Mouse (Mus musculus): ENCODE measurements around the gene Olfr641. TPM values are rescaled to one million over a fixed set of nuclear protein-coding genes. Genes with fewer than 3 reads are reported as not detected.

Gene Olfr641
- polyA plus RNA-seq (2015; fragmentation: Nextera tagmentation; extraction: Ambion mirVana), result not detected in 2 replicates

DNA sequence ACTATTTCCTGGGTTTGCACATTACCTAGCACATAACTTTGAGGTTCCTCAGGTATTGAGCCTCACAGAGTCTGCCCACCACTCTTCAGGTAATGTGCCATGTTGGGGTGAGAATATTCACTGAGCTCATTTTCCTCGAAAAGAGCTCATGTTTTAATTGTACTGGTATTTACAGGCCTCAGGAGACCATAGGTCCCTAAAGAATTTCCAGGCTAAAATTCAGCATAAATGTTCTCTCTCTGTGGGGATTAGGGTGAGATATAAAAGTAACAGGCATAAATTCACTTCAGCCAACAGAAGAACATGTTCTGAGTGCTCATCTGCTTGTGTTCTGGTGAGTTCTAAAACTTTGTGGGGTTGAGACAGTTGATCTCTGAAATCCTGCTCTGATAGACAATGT is at the start of gene Olfr641:
TSS of gene Olfr641 (plus strand) at position 301 of the 400 bp plus-strand sequence.
- Histone ChIP-seq H3K9ac (replicated peaks; ENCODE audit: low read depth, low read length) (no peak within 1 kb of the TSS), H3K4me2 (ENCODE audit: low read length) (no peak within 1 kb of the TSS), H3K36me3 (ENCODE audit: control insufficient read depth, insufficient read depth) (no peaks in the 10 kb centered on the region), H3K27ac (ENCODE audit: low read length) (no peak within 1 kb of the TSS), H3K9me3 (ENCODE audit: control insufficient read depth, low read length) (peaks cover 2% of the 10 kb centered on the region; the same call in 1 of the 2 replicates), H3K27me3 (replicated peaks; ENCODE audit: control insufficient read depth, insufficient read depth, low read length) (no peaks in the 10 kb centered on the region), H3K4me3 (replicated peaks; ENCODE audit: low read length) (no peak within 1 kb of the TSS), H3K4me1 (replicated peaks; ENCODE audit: control insufficient read depth, insufficient read depth, low read length) (no peaks in the 10 kb centered on the region)
- ATAC-seq, result no peak
- WGBS, result 78% methylated on average over 1 of the region's 1 CpGs

DNA sequence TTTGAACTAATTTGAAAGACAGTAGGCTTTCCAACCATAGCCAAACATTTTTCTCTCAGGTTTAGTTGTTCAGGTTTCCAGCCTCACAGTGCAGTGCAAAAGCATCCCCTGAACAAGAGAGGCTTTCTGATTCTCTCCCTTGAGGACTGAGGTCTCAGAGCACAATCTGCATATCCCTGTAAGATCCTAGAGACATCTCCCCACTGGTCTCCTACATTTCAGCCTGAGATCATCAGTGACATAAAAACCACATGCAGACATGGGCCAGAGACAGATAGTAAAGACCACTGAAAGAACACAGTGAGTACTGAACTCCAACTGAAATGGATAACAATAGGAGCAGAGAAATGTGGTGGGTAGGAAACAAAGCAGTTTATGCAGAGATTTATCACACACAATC is 36.8 kb upstream of the Olfr641 start, which contains the start of gene Olfr638:
TSS of gene Olfr638 (plus strand) at position 301 of the 400 bp plus-strand sequence.
- Histone ChIP-seq H3K36me3 (ENCODE audit: control insufficient read depth, insufficient read depth) (no peaks in the 10 kb centered on the region), H3K27ac (ENCODE audit: low read length) (no peak within 1 kb of the TSS), H3K9ac (replicated peaks; ENCODE audit: low read depth, low read length) (no peak within 1 kb of the TSS), H3K4me2 (ENCODE audit: low read length) (no peak within 1 kb of the TSS), H3K4me1 (replicated peaks; ENCODE audit: control insufficient read depth, insufficient read depth, low read length) (no peaks in the 10 kb centered on the region), H3K27me3 (replicated peaks; ENCODE audit: control insufficient read depth, insufficient read depth, low read length) (no peaks in the 10 kb centered on the region), H3K9me3 (ENCODE audit: control insufficient read depth, low read length) (no peaks in the 10 kb centered on the region), H3K4me3 (replicated peaks; ENCODE audit: low read length) (no peak within 1 kb of the TSS)
- no peak for ATAC-seq

DNA sequence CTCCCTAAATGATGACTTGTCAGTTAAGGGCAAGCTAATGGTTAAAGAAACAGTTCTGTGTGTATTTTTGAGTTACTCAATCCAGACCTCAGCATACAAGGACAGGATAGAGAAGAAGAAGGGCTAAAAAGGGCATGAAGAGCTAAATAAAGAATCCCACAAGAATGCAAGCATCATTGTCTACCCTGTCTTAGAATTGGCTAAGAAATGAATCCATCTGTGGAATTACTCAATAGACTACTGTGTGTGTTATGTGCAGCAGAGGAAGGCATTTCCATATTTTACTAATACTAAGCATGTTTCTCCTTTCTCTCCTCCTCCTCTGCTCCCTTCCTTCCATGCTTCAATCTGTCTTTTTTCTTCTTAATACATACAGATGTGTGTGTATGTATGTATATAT is 36.1 kb upstream of the Olfr641 start:
- Histone ChIP-seq H3K4me2 (ENCODE audit: low read length) (no peak overlapping the region), H3K9ac (replicated peaks; ENCODE audit: low read depth, low read length) (no peak overlapping the region), H3K9me3 (ENCODE audit: control insufficient read depth, low read length) (no peaks in the 10 kb centered on the region), H3K4me3 (replicated peaks; ENCODE audit: low read length) (no peak overlapping the region), H3K36me3 (ENCODE audit: control insufficient read depth, insufficient read depth) (no peaks in the 10 kb centered on the region), H3K27me3 (replicated peaks; ENCODE audit: control insufficient read depth, insufficient read depth, low read length) (no peaks in the 10 kb centered on the region), H3K27ac (ENCODE audit: low read length) (no peak overlapping the region), H3K4me1 (replicated peaks; ENCODE audit: control insufficient read depth, insufficient read depth, low read length) (no peaks in the 10 kb centered on the region)
- ATAC-seq, result no peak

DNA sequence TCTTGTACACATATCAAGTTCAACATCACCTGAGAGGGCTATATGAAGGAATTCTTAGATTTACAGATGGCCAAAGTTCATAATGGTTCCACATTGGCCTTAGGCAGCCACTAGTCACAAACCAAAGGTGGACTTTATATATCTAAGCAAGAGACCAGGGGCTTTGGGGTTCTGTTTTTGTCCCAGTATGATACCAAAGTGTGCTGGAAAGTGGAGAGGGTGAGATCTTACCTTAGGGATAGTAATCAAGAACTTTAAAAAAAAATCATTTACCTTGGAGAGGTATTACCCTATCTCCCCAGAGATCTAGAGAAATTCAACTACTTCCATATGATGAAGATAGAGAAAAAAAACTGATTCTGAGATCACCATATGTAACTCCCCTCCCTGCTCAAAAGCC is 18.0 kb upstream of the Olfr641 start, which contains the start of gene Olfr639:
TSS of gene Olfr639 (minus strand) at position 101 of the 400 bp plus-strand sequence.
- Histone ChIP-seq H3K9ac (replicated peaks; ENCODE audit: low read depth, low read length) (no peak within 1 kb of the TSS), H3K36me3 (ENCODE audit: control insufficient read depth, insufficient read depth) (no peaks in the 10 kb centered on the region), H3K27ac (ENCODE audit: low read length) (no peak within 1 kb of the TSS), H3K27me3 (replicated peaks; ENCODE audit: control insufficient read depth, insufficient read depth, low read length) (no peaks in the 10 kb centered on the region), H3K4me3 (replicated peaks; ENCODE audit: low read length) (no peak within 1 kb of the TSS), H3K4me1 (replicated peaks; ENCODE audit: control insufficient read depth, insufficient read depth, low read length) (no peaks in the 10 kb centered on the region), H3K4me2 (ENCODE audit: low read length) (no peak within 1 kb of the TSS), H3K9me3 (ENCODE audit: control insufficient read depth, low read length) (no peaks in the 10 kb centered on the region)
- ATAC-seq, result no peak

DNA sequence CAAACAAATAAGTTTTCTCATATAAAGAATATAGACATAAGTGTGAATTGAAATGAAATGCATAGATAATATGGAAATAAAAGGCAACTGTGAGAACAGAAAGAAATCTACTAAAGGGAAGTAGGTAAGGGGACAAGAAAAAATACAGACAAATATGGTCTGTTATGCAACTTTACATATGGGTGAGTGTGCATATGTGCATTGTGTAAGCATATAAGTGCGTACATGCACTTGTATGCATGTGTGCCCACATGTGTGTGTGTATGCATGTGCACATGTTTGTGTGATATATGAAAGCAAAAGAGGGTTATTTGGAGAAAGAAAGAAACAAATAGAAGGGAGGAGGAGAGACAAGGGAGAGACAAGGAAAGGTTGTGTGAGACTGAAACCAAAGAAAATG is 16.3 kb upstream of the Olfr641 start:
- no peak overlapping the region for H3K4me2 ChIP-seq (ENCODE audit: low read length)
- no peaks in the 10 kb centered on the region for H3K4me1 ChIP-seq (replicated peaks; ENCODE audit: control insufficient read depth, insufficient read depth, low read length)
- H3K27ac ChIP-seq (ENCODE audit: low read length), result no peak overlapping the region
- H3K9ac ChIP-seq (replicated peaks; ENCODE audit: low read depth, low read length), result no peak overlapping the region
- ATAC-seq, result no peak
- no peaks in the 10 kb centered on the region for H3K27me3 ChIP-seq (replicated peaks; ENCODE audit: control insufficient read depth, insufficient read depth, low read length)
- no peaks in the 10 kb centered on the region for H3K9me3 ChIP-seq (ENCODE audit: control insufficient read depth, low read length)
- 71% methylated on average over 1 of the region's 1 CpGs for WGBS
- H3K36me3 ChIP-seq (ENCODE audit: control insufficient read depth, insufficient read depth), result no peaks in the 10 kb centered on the region
- H3K4me3 ChIP-seq (replicated peaks; ENCODE audit: low read length), result no peak overlapping the region

DNA sequence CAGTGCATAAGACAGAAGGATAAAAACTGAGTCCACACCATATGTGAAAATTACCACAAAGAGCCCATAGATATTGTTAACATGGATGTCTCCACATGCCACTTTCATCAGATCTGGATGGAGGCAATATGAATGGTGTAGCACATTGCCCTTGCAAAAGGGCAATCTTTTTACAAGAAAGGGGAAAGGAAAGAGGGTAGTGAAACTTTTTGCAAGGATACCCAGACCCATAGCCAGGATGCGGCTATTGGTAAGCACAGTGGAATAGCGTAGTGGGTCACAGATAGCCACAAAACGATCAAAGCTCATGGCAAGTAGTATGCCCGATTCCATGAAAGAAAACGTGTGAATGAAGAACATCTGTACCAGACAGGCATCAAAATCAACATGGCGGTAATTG is 13.6 kb upstream of the Olfr641 start:
- Histone ChIP-seq H3K4me1 (replicated peaks; ENCODE audit: control insufficient read depth, insufficient read depth, low read length) (no peaks in the 10 kb centered on the region), H3K27me3 (replicated peaks; ENCODE audit: control insufficient read depth, insufficient read depth, low read length) (no peaks in the 10 kb centered on the region), H3K4me3 (replicated peaks; ENCODE audit: low read length) (no peak overlapping the region), H3K9ac (replicated peaks; ENCODE audit: low read depth, low read length) (no peak overlapping the region), H3K9me3 (ENCODE audit: control insufficient read depth, low read length) (no peaks in the 10 kb centered on the region), H3K4me2 (ENCODE audit: low read length) (no peak overlapping the region), H3K27ac (ENCODE audit: low read length) (no peak overlapping the region), H3K36me3 (ENCODE audit: control insufficient read depth, insufficient read depth) (no peaks in the 10 kb centered on the region)
- 93% methylated on average over 6 of the region's 6 CpGs for WGBS
- no peak for ATAC-seq

DNA sequence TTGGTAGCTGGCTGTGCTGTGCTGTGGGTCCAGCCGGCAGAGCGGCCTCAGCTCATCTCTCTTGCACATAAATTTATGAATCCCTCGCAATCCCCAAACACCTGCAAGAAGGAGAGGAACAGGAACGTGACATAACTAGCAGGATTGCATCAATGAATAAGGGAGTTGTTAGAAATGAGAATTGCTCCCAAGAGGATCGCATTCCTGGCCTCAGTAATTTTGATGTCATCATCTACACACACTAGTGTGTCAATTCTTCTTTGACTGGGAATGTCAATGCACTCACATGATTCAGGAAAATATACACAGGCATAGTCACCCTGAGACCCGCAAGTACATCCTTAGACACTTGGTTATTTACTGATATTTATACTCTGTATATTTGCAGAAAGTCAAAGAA is 9.8 kb upstream of the Olfr641 start, which contains the start of gene Olfr640:
TSS of gene Olfr640 (minus strand) at position 101 of the 400 bp plus-strand sequence.
- H3K4me2 ChIP-seq (ENCODE audit: low read length), result no peak within 1 kb of the TSS
- H3K4me1 ChIP-seq (replicated peaks; ENCODE audit: control insufficient read depth, insufficient read depth, low read length), result no peaks in the 10 kb centered on the region
- H3K9me3 ChIP-seq (ENCODE audit: control insufficient read depth, low read length), result no peaks in the 10 kb centered on the region
- no peaks in the 10 kb centered on the region for H3K36me3 ChIP-seq (ENCODE audit: control insufficient read depth, insufficient read depth)
- 85% methylated on average over 6 of the region's 6 CpGs for WGBS
- ATAC-seq, result no peak
- no peak within 1 kb of the TSS for H3K9ac ChIP-seq (replicated peaks; ENCODE audit: low read depth, low read length)
- H3K27me3 ChIP-seq (replicated peaks; ENCODE audit: control insufficient read depth, insufficient read depth, low read length), result no peaks in the 10 kb centered on the region
- no peak within 1 kb of the TSS for H3K4me3 ChIP-seq (replicated peaks; ENCODE audit: low read length)
- no peak within 1 kb of the TSS for H3K27ac ChIP-seq (ENCODE audit: low read length)

DNA sequence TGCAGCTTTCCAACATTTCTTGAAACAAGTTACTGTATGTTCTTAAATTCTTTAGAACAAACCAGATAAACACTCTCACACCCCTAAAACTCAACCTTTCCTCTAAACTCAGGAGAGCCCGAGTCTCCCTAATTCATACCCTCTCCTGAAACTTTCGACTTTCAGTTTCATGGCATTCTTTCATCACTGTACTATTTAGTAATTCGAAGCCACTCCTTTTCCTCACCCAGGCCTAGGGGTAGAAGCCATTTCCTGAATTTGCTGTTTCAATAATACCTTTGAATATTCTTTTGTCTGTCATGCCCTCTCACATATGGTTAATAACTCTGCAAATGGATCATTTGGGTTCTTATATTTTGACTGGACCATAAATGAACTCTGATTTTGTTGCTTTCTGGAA is 8.3 kb upstream of the Olfr641 start:
- WGBS, result 84% methylated on average over 3 of the region's 3 CpGs
- Histone ChIP-seq H3K27ac (ENCODE audit: low read length) (no peak overlapping the region), H3K36me3 (ENCODE audit: control insufficient read depth, insufficient read depth) (no peaks in the 10 kb centered on the region), H3K4me3 (replicated peaks; ENCODE audit: low read length) (no peak overlapping the region), H3K4me2 (ENCODE audit: low read length) (no peak overlapping the region), H3K4me1 (replicated peaks; ENCODE audit: control insufficient read depth, insufficient read depth, low read length) (no peaks in the 10 kb centered on the region), H3K27me3 (replicated peaks; ENCODE audit: control insufficient read depth, insufficient read depth, low read length) (no peaks in the 10 kb centered on the region), H3K9me3 (ENCODE audit: control insufficient read depth, low read length) (no peaks in the 10 kb centered on the region), H3K9ac (replicated peaks; ENCODE audit: low read depth, low read length) (no peak overlapping the region)
- ATAC-seq, result no peak

DNA sequence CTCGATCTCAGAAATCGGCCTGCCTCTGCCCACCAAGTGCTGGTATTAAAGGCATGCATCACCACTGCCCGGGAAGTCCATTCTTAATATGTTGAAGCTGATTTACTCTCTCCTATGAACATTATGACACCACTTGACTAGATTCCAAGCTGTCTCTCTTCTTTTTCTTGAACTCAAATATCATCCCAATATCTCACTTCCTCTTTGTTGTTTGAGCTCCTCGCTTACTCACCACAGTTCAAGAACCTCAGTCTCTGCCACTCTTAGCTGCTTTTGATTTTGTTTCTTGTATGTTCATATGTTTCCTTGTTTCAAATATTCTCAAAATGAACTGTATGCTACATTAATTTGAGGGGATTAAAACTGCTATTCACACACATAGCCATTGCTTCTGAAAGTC is 15.5 kb downstream of the Olfr641 start:
- Histone ChIP-seq H3K4me3 (replicated peaks; ENCODE audit: low read length) (no peak overlapping the region), H3K27ac (ENCODE audit: low read length) (no peak overlapping the region), H3K4me2 (ENCODE audit: low read length) (no peak overlapping the region), H3K9me3 (ENCODE audit: control insufficient read depth, low read length) (no peaks in the 10 kb centered on the region), H3K4me1 (replicated peaks; ENCODE audit: control insufficient read depth, insufficient read depth, low read length) (no peaks in the 10 kb centered on the region), H3K36me3 (ENCODE audit: control insufficient read depth, insufficient read depth) (no peaks in the 10 kb centered on the region), H3K27me3 (replicated peaks; ENCODE audit: control insufficient read depth, insufficient read depth, low read length) (no peaks in the 10 kb centered on the region), H3K9ac (replicated peaks; ENCODE audit: low read depth, low read length) (no peak overlapping the region)
- WGBS, result 92% methylated on average over 4 of the region's 4 CpGs
- ATAC-seq, result no peak

DNA sequence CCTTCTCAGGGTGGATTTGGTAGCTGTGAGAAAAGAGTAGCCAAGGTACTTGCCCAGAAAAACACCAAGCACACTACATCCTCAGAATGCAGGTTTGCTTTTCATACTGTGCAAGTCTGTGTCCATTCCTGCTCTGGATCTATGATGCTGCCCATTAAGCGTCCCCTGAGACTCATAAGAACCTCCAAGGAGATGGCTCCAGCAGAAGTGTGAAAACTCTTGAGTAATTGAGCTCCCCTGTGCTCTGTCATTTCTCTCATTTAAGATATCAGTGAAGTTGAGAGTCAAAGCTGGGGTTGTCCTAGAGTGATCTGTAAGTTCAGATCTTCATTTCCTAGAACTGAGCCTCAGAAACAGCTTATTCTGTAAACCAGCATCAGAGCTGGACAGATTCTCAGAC is 17.3 kb downstream of the Olfr641 start, which contains the start of gene Olfr642:
TSS of gene Olfr642 (minus strand) at position 101 of the 400 bp plus-strand sequence.
- Histone ChIP-seq H3K36me3 (ENCODE audit: control insufficient read depth, insufficient read depth) (no peaks in the 10 kb centered on the region), H3K4me2 (ENCODE audit: low read length) (no peak within 1 kb of the TSS), H3K9me3 (ENCODE audit: control insufficient read depth, low read length) (no peaks in the 10 kb centered on the region), H3K9ac (replicated peaks; ENCODE audit: low read depth, low read length) (no peak within 1 kb of the TSS), H3K27me3 (replicated peaks; ENCODE audit: control insufficient read depth, insufficient read depth, low read length) (no peaks in the 10 kb centered on the region), H3K27ac (ENCODE audit: low read length) (no peak within 1 kb of the TSS), H3K4me1 (replicated peaks; ENCODE audit: control insufficient read depth, insufficient read depth, low read length) (no peaks in the 10 kb centered on the region), H3K4me3 (replicated peaks; ENCODE audit: low read length) (no peak within 1 kb of the TSS)
- 78% methylated on average over 1 of the region's 1 CpGs for WGBS
- no peak for ATAC-seq

Data from forebrain, embryonic 16.5 days (tissue).